Mouse (Mus musculus): ENCODE results near the gene Bcl2l12. TPM values are rescaled to one million over a fixed set of nuclear protein-coding genes. Genes with fewer than 3 reads are reported as not detected.

Bcl2l12 gene
- polyA plus RNA-seq, 1 experiment from 2014 or later, result 62.2 TPM

DNA sequence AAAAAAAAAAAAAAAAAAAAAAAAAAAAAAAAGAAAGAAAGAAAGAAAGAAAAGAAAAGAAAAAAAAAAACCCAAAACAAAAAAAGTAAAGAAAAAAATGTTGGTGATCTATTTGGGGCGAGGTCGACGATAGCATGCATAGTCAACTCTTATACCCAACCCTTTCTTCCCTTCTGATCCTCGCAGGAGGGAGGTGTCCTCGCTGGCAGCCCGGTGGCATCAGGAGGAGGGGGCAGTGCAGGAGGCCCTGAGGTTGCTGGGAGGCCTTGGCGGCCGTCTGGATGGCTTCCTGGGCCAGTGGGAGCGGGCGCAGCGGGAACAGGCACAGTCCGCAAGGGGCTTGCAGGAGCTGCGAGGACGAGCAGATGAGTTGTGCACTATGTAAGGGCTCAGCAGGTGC lies 45.0 kb downstream of the Bcl2l12 start:
- Histone ChIP-seq H3K4me3 (ENCODE audit: low read depth, low read length) (no peak overlapping the region), H3K27ac (ENCODE audit: low read depth, low read length) (no peak overlapping the region), H3K27me3 (ENCODE audit: control insufficient read depth, insufficient read depth, low read length) (peaks cover 21% of the 10 kb centered on the region), H3K36me3 (ENCODE audit: control insufficient read depth, insufficient read depth, low read length) (no peaks in the 10 kb centered on the region), H3K9me3 (ENCODE audit: control insufficient read depth, low read length) (no peaks in the 10 kb centered on the region), H3K9ac (ENCODE audit: low read length) (no peak overlapping the region), H3K4me2 (no peak overlapping the region), H3K4me1 (ENCODE audit: control insufficient read depth, insufficient read depth, low read length) (peaks cover 6% of the 10 kb centered on the region; the same call in 1 of the 2 replicates)
- WGBS, result 56% methylated on average over 14 of the region's 14 CpGs
- ATAC-seq (ENCODE audit: low FRiP score) (no peak), DNase-seq (ENCODE audit: low spot score, missing footprints) (no peak)

DNA sequence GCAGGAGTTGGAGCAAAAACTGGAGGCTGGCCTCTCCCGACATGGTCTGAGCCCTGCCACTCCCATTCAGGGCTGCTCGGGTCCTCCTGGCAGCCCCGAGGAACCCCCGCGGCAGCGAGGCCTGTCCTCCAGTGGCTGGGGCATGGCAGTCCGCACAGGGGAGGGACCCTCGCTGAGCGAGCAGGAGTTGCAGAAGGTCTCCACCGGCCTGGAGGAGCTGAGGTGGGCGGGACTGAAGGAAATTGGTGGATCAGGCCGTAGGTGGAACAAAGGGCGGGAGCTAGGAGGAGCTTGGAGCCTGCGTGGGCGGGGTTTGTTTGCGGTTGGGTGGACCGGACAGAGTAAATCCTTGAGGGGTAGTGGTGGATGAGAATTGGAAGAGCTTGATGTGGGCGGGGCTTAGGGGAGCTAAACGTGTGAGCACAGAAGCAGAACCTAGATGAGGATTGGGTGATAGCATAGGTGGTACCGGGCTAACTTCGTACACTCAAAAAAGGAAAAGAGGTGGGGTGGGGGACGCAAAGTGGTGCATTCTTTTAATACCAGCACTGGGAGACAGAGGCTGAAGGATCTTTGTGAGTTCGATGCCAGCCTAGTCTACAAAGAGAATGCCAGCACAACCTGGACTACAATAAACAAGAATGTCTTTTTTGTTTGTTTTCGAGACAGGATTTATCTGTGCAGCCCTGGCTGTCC lies 45.8 kb downstream of the Bcl2l12 start:
- H3K9ac ChIP-seq (ENCODE audit: low read length), result peak overlapping the region; percentile 72
- H3K27ac ChIP-seq (ENCODE audit: low read depth, low read length), result no peak overlapping the region
- 8% methylated on average over 24 of the region's 24 CpGs for WGBS
- H3K27me3 ChIP-seq (ENCODE audit: control insufficient read depth, insufficient read depth, low read length), result peaks cover 21% of the 10 kb centered on the region
- H3K36me3 ChIP-seq (ENCODE audit: control insufficient read depth, insufficient read depth, low read length), result no peaks in the 10 kb centered on the region
- peaks cover 6% of the 10 kb centered on the region; the same call in 1 of the 2 replicates for H3K4me1 ChIP-seq (ENCODE audit: control insufficient read depth, insufficient read depth, low read length)
- peak overlapping the region; percentile 41 for H3K4me3 ChIP-seq (ENCODE audit: low read depth, low read length)
- DNase-seq (ENCODE audit: low spot score, missing footprints), result peak; percentile 98
- H3K9me3 ChIP-seq (ENCODE audit: control insufficient read depth, low read length), result no peaks in the 10 kb centered on the region
- H3K4me2 ChIP-seq, result peak overlapping the region; percentile 82
- ATAC-seq (ENCODE audit: low FRiP score), result peak; percentile 89

DNA sequence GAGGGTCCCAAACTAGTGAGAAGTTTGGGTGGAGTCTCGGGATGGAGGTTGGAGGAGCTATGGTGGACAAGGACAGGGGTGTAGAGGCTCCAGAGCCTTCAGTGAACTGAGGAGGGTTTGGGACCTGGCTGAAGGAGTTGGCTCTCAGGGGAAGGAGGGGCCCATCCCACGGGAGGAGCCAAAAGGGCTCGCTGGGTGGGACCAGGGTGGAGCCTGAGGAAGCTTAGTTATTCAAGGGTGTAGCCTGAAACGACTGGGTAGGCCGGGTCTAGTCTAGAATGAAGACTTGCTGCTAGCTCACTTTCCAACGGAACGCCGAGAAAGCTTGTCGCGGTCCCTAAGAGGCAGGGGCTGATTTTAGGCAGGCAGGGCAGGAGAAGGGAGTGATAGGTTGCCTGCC lies 46.6 kb downstream of the Bcl2l12 start:
- peak; percentile 56 for ATAC-seq (ENCODE audit: low FRiP score)
- Histone ChIP-seq H3K4me1 (ENCODE audit: control insufficient read depth, insufficient read depth, low read length) (peaks cover 6% of the 10 kb centered on the region; the same call in 1 of the 2 replicates), H3K27ac (ENCODE audit: low read depth, low read length) (no peak overlapping the region), H3K4me2 (peak overlapping the region; percentile 82), H3K27me3 (ENCODE audit: control insufficient read depth, insufficient read depth, low read length) (peaks cover 21% of the 10 kb centered on the region), H3K4me3 (ENCODE audit: low read depth, low read length) (peak overlapping the region; percentile 41), H3K36me3 (ENCODE audit: control insufficient read depth, insufficient read depth, low read length) (no peaks in the 10 kb centered on the region), H3K9ac (ENCODE audit: low read length) (peak overlapping the region; percentile 72), H3K9me3 (ENCODE audit: control insufficient read depth, low read length) (no peaks in the 10 kb centered on the region)
- WGBS, result under 1% methylated on average over 10 of the region's 10 CpGs
- DNase-seq (ENCODE audit: low spot score, missing footprints), result no peak

GRCm38 (mm10) chr7:44949922-44950321 lies 48.6 kb downstream of the Bcl2l12 start:
- H3K4me3 ChIP-seq (ENCODE audit: low read depth, low read length), result no peak overlapping the region
- no peaks in the 10 kb centered on the region for H3K36me3 ChIP-seq (ENCODE audit: control insufficient read depth, insufficient read depth, low read length)
- peaks cover 6% of the 10 kb centered on the region; the same call in 1 of the 2 replicates for H3K4me1 ChIP-seq (ENCODE audit: control insufficient read depth, insufficient read depth, low read length)
- no peak overlapping the region for H3K9ac ChIP-seq (ENCODE audit: low read length)
- DNase-seq (ENCODE audit: low spot score, missing footprints), result no peak
- 80% methylated on average over 6 of the region's 6 CpGs for WGBS
- no peak for ATAC-seq (ENCODE audit: low FRiP score)
- no peak overlapping the region for H3K27ac ChIP-seq (ENCODE audit: low read depth, low read length)
- H3K9me3 ChIP-seq (ENCODE audit: control insufficient read depth, low read length), result no peaks in the 10 kb centered on the region
- peaks cover 21% of the 10 kb centered on the region for H3K27me3 ChIP-seq (ENCODE audit: control insufficient read depth, insufficient read depth, low read length)
- no peak overlapping the region for H3K4me2 ChIP-seq

GRCm38 (mm10) chr7:44942904-44943303 lies 55.6 kb downstream of the Bcl2l12 start, which contains the start of gene Tsks:
Tsks (plus strand) TSS chr7:44943204.
- Histone ChIP-seq H3K36me3 (ENCODE audit: control insufficient read depth, insufficient read depth, low read length) (no peaks in the 10 kb centered on the region), H3K4me3 (ENCODE audit: low read depth, low read length) (no peak within 1 kb of the TSS), H3K9me3 (ENCODE audit: control insufficient read depth, low read length) (no peaks in the 10 kb centered on the region), H3K27ac (ENCODE audit: low read depth, low read length) (no peak within 1 kb of the TSS), H3K4me1 (ENCODE audit: control insufficient read depth, insufficient read depth, low read length) (no peaks in the 10 kb centered on the region), H3K27me3 (ENCODE audit: control insufficient read depth, insufficient read depth, low read length) (no peaks in the 10 kb centered on the region), H3K9ac (ENCODE audit: low read length) (no peak within 1 kb of the TSS), H3K4me2 (no peak within 1 kb of the TSS)
- no peak for ATAC-seq (ENCODE audit: low FRiP score)
- 71% methylated on average over 7 of the region's 7 CpGs for WGBS
- DNase-seq (ENCODE audit: low spot score, missing footprints), result no peak

Small RNA genes lying within 50 kb of the gene (microRNA-seq; reads per million reads assigned to microRNA genes)
- gene Mir7054, result 1.3 reads per million

Other genes starting within 250 kb of the Bcl2l12 start
- gene Zfp473, start 247.7 kb downstream of the Bcl2l12 start, polyA plus RNA-seq (2014; fragmentation: Nextera tagmentation; extraction: Ambion mirVana), result 2.7 and 4.3 TPM in 2 replicates
- 60.2 and 64.1 TPM in 2 replicates for gene Nup62, start 182.6 kb downstream of the Bcl2l12 start, polyA plus RNA-seq (2014; fragmentation: Nextera tagmentation; extraction: Ambion mirVana)
- 0.84 and 1.2 TPM in 2 replicates for gene Il4i1, start 182.3 kb downstream of the Bcl2l12 start, polyA plus RNA-seq (2014; fragmentation: Nextera tagmentation; extraction: Ambion mirVana)
- gene Atf5, start 182.1 kb downstream of the Bcl2l12 start, polyA plus RNA-seq (2014; fragmentation: Nextera tagmentation; extraction: Ambion mirVana), result 2.8 and 3.3 TPM in 2 replicates
- gene Akt1s1, start 149.7 kb downstream of the Bcl2l12 start, polyA plus RNA-seq (2014; fragmentation: Nextera tagmentation; extraction: Ambion mirVana), result 31.8 and 34.3 TPM in 2 replicates
- gene Tbc1d17, start 149.6 kb downstream of the Bcl2l12 start, polyA plus RNA-seq (2014; fragmentation: Nextera tagmentation; extraction: Ambion mirVana), result 63.4 and 69.4 TPM in 2 replicates
- gene Pnkp, start 141.6 kb downstream of the Bcl2l12 start, polyA plus RNA-seq (2014; fragmentation: Nextera tagmentation; extraction: Ambion mirVana), result 26.1 and 28.6 TPM in 2 replicates
- 316 and 350 TPM in 2 replicates for gene Ptov1, start 128.9 kb downstream of the Bcl2l12 start, polyA plus RNA-seq (2014; fragmentation: Nextera tagmentation; extraction: Ambion mirVana)
- 69.5 and 75.4 TPM in 2 replicates for gene Med25, start 106.0 kb downstream of the Bcl2l12 start, polyA plus RNA-seq (2014; fragmentation: Nextera tagmentation; extraction: Ambion mirVana)
- 18.8 and 23.1 TPM in 2 replicates for gene Fuz, start 102.6 kb downstream of the Bcl2l12 start, polyA plus RNA-seq (2014; fragmentation: Nextera tagmentation; extraction: Ambion mirVana)
- gene Ap2a1, start 69.2 kb downstream of the Bcl2l12 start, polyA plus RNA-seq (2014; fragmentation: Nextera tagmentation; extraction: Ambion mirVana), result 68.0 and 74.8 TPM in 2 replicates
- gene Tsks, start 55.5 kb downstream of the Bcl2l12 start, polyA plus RNA-seq (2014; fragmentation: Nextera tagmentation; extraction: Ambion mirVana), result 0.07 TPM in 1 of 2 replicates, not detected in the other
- 20.8 and 21.8 TPM in 2 replicates for gene Cpt1c, start 23.9 kb downstream of the Bcl2l12 start, polyA plus RNA-seq (2014; fragmentation: Nextera tagmentation; extraction: Ambion mirVana)
- 276 and 281 TPM in 2 replicates for gene Prmt1, start 12.1 kb downstream of the Bcl2l12 start, polyA plus RNA-seq (2014; fragmentation: Nextera tagmentation; extraction: Ambion mirVana)
- 55.6 and 65.9 TPM in 2 replicates for gene Irf3, start 1.1 kb downstream of the Bcl2l12 start, polyA plus RNA-seq (2014; fragmentation: Nextera tagmentation; extraction: Ambion mirVana)
- 43.6 and 44.4 TPM in 2 replicates for gene Scaf1, start 17.7 kb upstream of the Bcl2l12 start, polyA plus RNA-seq (2014; fragmentation: Nextera tagmentation; extraction: Ambion mirVana)
- 18.6 and 22.2 TPM in 2 replicates for gene Rras, start 19.2 kb upstream of the Bcl2l12 start, polyA plus RNA-seq (2014; fragmentation: Nextera tagmentation; extraction: Ambion mirVana)
- gene Prr12, start 54.2 kb upstream of the Bcl2l12 start, polyA plus RNA-seq (2014; fragmentation: Nextera tagmentation; extraction: Ambion mirVana), result 9.6 and 12.2 TPM in 2 replicates
- gene Nosip, start 63.7 kb upstream of the Bcl2l12 start, polyA plus RNA-seq (2014; fragmentation: Nextera tagmentation; extraction: Ambion mirVana), result 53.2 and 56.7 TPM in 2 replicates
- gene Prrg2, start 64.0 kb upstream of the Bcl2l12 start, polyA plus RNA-seq (2014; fragmentation: Nextera tagmentation; extraction: Ambion mirVana), result 12.7 and 13.5 TPM in 2 replicates
- 121 and 123 TPM in 2 replicates for gene Rcn3, start 93.5 kb upstream of the Bcl2l12 start, polyA plus RNA-seq (2014; fragmentation: Nextera tagmentation; extraction: Ambion mirVana)
- 16.1 and 18.3 TPM in 2 replicates for gene Fcgrt, start 105.1 kb upstream of the Bcl2l12 start, polyA plus RNA-seq (2014; fragmentation: Nextera tagmentation; extraction: Ambion mirVana)
- 1,376 and 1,392 TPM in 2 replicates for gene Rps11, start 125.7 kb upstream of the Bcl2l12 start, polyA plus RNA-seq (2014; fragmentation: Nextera tagmentation; extraction: Ambion mirVana)
- gene Rpl13a, start 130.0 kb upstream of the Bcl2l12 start, polyA plus RNA-seq (2014; fragmentation: Nextera tagmentation; extraction: Ambion mirVana), result 1,212 and 1,290 TPM in 2 replicates
- gene Gm45713, start 137.5 kb upstream of the Bcl2l12 start, polyA plus RNA-seq (2014; fragmentation: Nextera tagmentation; extraction: Ambion mirVana), result 0.17 and 0.60 TPM in 2 replicates
- 0.40 and 0.97 TPM in 2 replicates for gene Flt3l, start 137.7 kb upstream of the Bcl2l12 start, polyA plus RNA-seq (2014; fragmentation: Nextera tagmentation; extraction: Ambion mirVana)
- gene Pih1d1, start 155.6 kb upstream of the Bcl2l12 start, polyA plus RNA-seq (2014; fragmentation: Nextera tagmentation; extraction: Ambion mirVana), result 104 and 105 TPM in 2 replicates
- gene Aldh16a1, start 155.9 kb upstream of the Bcl2l12 start, polyA plus RNA-seq (2014; fragmentation: Nextera tagmentation; extraction: Ambion mirVana), result 22.0 and 25.7 TPM in 2 replicates
- 0.40 and 0.51 TPM in 2 replicates for gene Slc17a7, start 165.2 kb upstream of the Bcl2l12 start, polyA plus RNA-seq (2014; fragmentation: Nextera tagmentation; extraction: Ambion mirVana)
- gene Gfy, start 180.9 kb upstream of the Bcl2l12 start, polyA plus RNA-seq (2014; fragmentation: Nextera tagmentation; extraction: Ambion mirVana), result not detected in 2 replicates
- 0.53 and 0.63 TPM in 2 replicates for gene Pth2, start 182.3 kb upstream of the Bcl2l12 start, polyA plus RNA-seq (2014; fragmentation: Nextera tagmentation; extraction: Ambion mirVana)
- gene Ccdc155, start 206.2 kb upstream of the Bcl2l12 start, polyA plus RNA-seq (2014; fragmentation: Nextera tagmentation; extraction: Ambion mirVana), result 0.52 and 0.86 TPM in 2 replicates
- gene Dkkl1, start 213.4 kb upstream of the Bcl2l12 start, polyA plus RNA-seq (2014; fragmentation: Nextera tagmentation; extraction: Ambion mirVana), result 0.81 and 1.2 TPM in 2 replicates
- 241 and 253 TPM in 2 replicates for gene Tead2, start 217.0 kb upstream of the Bcl2l12 start, polyA plus RNA-seq (2014; fragmentation: Nextera tagmentation; extraction: Ambion mirVana)
- gene Cd37, start 240.4 kb upstream of the Bcl2l12 start, polyA plus RNA-seq (2014; fragmentation: Nextera tagmentation; extraction: Ambion mirVana), result 0.81 and 0.97 TPM in 2 replicates
- not detected in 2 replicates for gene Slc6a16, start 242.4 kb upstream of the Bcl2l12 start, polyA plus RNA-seq (2014; fragmentation: Nextera tagmentation; extraction: Ambion mirVana)

Data from midbrain, embryonic 11.5 days (tissue).